Mouse (Mus musculus) embryonic fibroblast, embryonic 13.5 days (primary cell): ENCODE results near the gene Dolpp1. TPM values are rescaled to one million over a fixed set of nuclear protein-coding genes. Genes with fewer than 3 reads are reported as not detected.

Experiments
- H3K27ac ChIP-seq: 2 replicates; pipeline ENCODE4 v1.5.1; 2012; ENCODE audit warnings: low read length, control low read depth, inconsistent platforms; ENCODE audit not compliant: insufficient read depth
- H3K4me1 ChIP-seq: 2 replicates; pipeline ENCODE4 v1.6.1; 2011; ENCODE audit warnings: low read length; ENCODE audit not compliant: control insufficient read depth, insufficient read depth
- H3K4me3 ChIP-seq: 2 replicates; pipeline ENCODE4 v1.5.1; 2011; ENCODE audit warnings: mild to moderate bottlenecking, control low read depth, low read length; ENCODE audit not compliant: insufficient read depth
- CTCF ChIP-seq: IDR thresholded peaks from 2 replicates; pipeline ENCODE4 v1.5.1; 2011; ENCODE audit warnings: mild to moderate bottlenecking, control low read depth, low read length, moderate library complexity, borderline replicate concordance; ENCODE audit not compliant: insufficient read depth
- POLR2A ChIP-seq: IDR thresholded peaks from 2 replicates; pipeline ENCODE4 v1.6.1; 2011; ENCODE audit warnings: low read depth, mild to moderate bottlenecking, control low read depth, low read length, moderate library complexity
- polyA plus RNA-seq: library from polyadenylated mRNA; stranded (reverse); fragments of >200 nt; gene quantifications from 2 replicates; pipeline ENCODE4 v1.2.4, GENCODE M21; 2011; ENCODE audit warnings: low read depth; ENCODE audit not compliant: missing spikeins, insufficient read length

Dolpp1 gene
- polyA plus RNA-seq, 1 experiment, result 33.8 TPM

DNA sequence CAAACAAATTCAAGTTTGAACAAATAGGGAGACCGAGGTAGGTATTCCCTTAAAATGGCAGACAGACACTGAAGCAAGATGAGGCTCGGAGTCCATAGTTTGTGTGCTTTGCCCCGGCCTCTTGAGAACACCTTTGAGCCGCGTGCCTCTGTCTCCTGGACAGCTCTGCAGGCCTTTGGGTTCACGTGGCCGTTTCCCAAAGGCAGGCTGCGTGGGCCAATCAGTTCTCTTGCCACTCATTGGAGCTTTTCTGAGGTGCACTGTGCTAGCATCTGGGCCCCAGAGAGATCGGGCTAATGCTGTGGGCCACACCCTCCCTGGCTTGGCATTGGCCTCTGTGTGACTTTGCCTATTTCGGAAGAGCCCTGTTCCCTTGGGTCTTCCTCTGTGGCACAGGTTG, 16.2 kb upstream of the Dolpp1 start:
- H3K4me3 ChIP-seq, result no peak overlapping the region
- H3K4me1 ChIP-seq, result no peaks in the 10 kb centered on the region
- no peak overlapping the region for H3K27ac ChIP-seq
- TF ChIP-seq POLR2A (no peak), CTCF (no peak)

DNA sequence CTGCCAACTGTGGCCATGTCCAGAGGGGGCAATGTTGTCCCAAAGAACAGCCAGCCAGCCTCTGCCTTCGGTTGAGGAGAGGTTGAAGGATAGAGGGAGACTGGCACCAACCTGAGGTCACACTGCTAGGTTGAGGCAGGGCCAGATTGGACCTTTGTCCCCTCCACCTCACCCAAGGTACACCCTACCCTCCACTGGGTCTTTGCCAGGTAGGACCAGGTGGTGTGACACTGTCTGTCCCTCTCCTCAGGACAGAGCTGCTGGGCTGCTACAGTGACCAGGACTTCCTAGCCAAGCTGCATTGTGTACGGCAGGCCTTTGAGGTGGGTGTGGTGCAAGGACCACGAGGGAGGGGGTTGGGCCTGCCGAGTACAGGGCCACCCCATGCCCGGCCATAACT, 14.3 kb upstream of the Dolpp1 start:
- no peak for TF ChIP-seq POLR2A
- TF ChIP-seq CTCF, result no peak

GRCm38 (mm10) chr2:30379307-30379706, 12.7 kb upstream of the Dolpp1 start:
- no peak for TF ChIP-seq POLR2A

More for the DNA sequence above, 14.3 kb upstream of the Dolpp1 start:
- Histone ChIP-seq H3K4me1 (no peaks in the 10 kb centered on the region), H3K4me3 (no peak overlapping the region), H3K27ac (no peak overlapping the region)

DNA sequence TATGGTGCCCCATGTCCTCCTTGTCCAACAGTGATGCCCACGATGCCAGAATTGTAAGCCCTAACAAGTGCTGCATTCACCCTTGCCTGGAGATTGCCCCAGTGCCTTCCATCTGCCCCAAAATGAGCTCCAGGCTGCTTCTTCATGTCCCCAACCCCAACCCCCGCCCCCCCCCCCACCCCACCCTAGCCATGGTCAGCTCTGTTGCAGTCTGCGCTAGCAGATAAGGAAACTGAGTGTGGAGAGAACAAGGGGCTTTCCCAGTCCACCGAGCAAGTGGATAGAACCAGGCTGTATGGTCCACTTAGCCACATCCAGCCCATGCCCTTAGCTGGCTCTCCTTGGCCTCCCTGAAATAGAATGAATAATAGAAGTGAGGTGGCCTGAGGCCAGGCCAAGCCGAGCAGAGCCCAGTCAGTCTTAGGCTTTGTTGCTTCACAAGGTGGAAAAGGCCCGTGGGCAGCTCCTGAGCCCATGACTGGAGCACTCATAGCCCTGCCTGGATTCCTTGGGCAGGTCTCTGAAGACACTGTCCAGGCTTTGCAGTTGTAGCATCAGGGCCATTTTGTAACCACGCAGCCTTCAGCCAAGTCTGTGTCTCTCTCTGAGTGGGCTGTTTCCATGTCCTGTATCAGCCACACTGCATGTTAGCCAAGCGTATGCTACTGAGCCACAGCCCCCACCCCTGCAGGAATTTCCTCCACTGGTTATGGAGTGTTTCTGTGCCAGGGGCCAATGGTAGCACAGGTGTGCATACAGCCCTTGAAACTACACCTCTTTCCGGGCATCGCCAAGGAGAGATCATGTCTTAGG, 11.3 kb upstream of the Dolpp1 start:
- no peak overlapping the region for H3K4me3 ChIP-seq
- H3K27ac ChIP-seq, result no peak overlapping the region
- TF ChIP-seq CTCF, result no peak
- no peak for TF ChIP-seq POLR2A
- H3K4me1 ChIP-seq, result no peaks in the 10 kb centered on the region

More at GRCm38 (mm10) chr2:30379307-30379706, 12.7 kb upstream of the Dolpp1 start:
- Histone ChIP-seq H3K4me1 (no peaks in the 10 kb centered on the region), H3K27ac (no peak overlapping the region), H3K4me3 (no peak overlapping the region)

DNA sequence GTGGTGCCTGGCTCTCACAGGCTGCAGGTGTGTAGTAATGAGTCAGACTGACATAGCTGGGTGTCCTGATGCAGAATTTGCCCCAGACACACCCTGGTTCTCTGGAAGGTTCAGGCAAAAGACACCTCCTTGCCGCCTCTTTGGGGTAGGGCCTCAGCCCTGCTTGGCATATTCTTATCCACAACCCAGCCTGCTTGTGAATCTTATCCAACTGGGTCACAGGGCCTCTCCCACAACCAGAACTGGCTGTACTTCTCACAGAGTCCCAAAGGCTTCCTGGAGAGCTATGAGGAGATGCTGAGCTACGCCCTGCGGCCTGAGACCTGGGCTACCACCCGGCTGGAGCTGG, 10.7 kb upstream of the Dolpp1 start:
- TF ChIP-seq POLR2A, result no peak
- TF ChIP-seq CTCF, result no peak
- H3K4me3 ChIP-seq, result no peak overlapping the region
- no peak overlapping the region for H3K27ac ChIP-seq
- H3K4me1 ChIP-seq, result no peaks in the 10 kb centered on the region

GRCm38 (mm10) chr2:30384814-30385213, 7.2 kb upstream of the Dolpp1 start:
- TF ChIP-seq CTCF (no peak), POLR2A (no peak)
- Histone ChIP-seq H3K4me1 (no peaks in the 10 kb centered on the region), H3K4me3 (no peak overlapping the region), H3K27ac (no peak overlapping the region)

- TF ChIP-seq CTCF, result no peak
- no peak for TF ChIP-seq POLR2A
- H3K27ac ChIP-seq, result no peak overlapping the region
- H3K4me3 ChIP-seq, result no peak overlapping the region
Observed at GRCm38 (mm10) chr2:30385591-30385990, 6.5 kb upstream of the Dolpp1 start.

DNA sequence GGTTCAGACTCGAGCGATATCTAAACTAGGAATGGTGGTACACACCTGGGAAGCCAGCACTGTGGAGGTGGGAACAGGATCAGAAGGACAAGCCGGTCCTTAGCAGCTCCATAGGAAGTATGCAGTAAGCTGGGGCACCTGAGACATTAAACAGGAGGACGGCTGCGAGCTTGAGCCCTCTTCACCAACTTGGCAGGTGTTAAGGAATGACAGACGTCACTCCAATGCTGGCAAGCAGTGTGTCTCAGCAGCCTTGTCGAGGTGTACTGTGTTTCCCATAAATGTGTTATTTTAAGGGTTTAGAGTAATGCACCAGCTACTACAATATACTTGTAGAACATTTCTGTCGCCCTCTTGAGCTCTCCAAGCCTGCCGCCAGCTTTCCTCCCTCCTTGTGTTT, 5.1 kb upstream of the Dolpp1 start:
- no peak overlapping the region for H3K4me3 ChIP-seq
- TF ChIP-seq CTCF (no peak), POLR2A (no peak)
- no peak overlapping the region for H3K27ac ChIP-seq
- no peaks in the 10 kb centered on the region for H3K4me1 ChIP-seq

More at GRCm38 (mm10) chr2:30385591-30385990, 6.5 kb upstream of the Dolpp1 start:
- no peaks in the 10 kb centered on the region for H3K4me1 ChIP-seq

DNA sequence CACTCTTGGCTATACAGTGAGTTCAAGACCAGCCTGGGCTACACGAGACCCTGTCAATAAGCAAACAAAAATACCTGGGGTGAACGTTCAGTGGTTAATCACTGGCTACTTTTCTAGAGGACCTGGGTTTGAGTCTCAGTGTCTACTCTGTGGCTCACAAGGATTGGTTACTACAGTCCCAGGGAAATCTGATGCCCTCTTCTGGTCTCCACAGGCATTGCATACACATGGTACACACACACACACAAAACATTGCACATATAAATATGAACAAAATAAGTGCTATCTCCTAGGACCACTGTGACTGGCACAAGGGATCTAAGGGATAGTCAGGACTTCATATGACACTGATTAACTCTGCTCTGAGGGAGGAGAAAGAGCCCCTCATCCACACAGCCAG, 3.1 kb upstream of the Dolpp1 start:
- Histone ChIP-seq H3K4me3 (no peak overlapping the region), H3K4me1 (peaks cover 3% of the 10 kb centered on the region; the same call in 1 of the 2 replicates), H3K27ac (no peak overlapping the region)
- TF ChIP-seq POLR2A (no peak), CTCF (no peak)

- H3K27ac ChIP-seq, result peak overlapping the region; percentile 45; the same call in 1 of the 2 replicates
- peak overlapping the region; percentile 76 for H3K4me3 ChIP-seq
- TF ChIP-seq POLR2A (peak; percentile 74), CTCF (no peak)
- peaks cover 3% of the 10 kb centered on the region; the same call in 1 of the 2 replicates for H3K4me1 ChIP-seq
Observed at GRCm38 (mm10) chr2:30392577-30393369, 719 bp downstream of the Dolpp1 start.
